Mouse (Mus musculus): ENCODE measurements around the gene Nfib. TPM values are rescaled to one million over a fixed set of nuclear protein-coding genes. Genes with fewer than 3 reads are reported as not detected.

The Nfib gene
- polyA plus RNA-seq, 1 experiment from 2014 or later: 60.1 TPM

DNA sequence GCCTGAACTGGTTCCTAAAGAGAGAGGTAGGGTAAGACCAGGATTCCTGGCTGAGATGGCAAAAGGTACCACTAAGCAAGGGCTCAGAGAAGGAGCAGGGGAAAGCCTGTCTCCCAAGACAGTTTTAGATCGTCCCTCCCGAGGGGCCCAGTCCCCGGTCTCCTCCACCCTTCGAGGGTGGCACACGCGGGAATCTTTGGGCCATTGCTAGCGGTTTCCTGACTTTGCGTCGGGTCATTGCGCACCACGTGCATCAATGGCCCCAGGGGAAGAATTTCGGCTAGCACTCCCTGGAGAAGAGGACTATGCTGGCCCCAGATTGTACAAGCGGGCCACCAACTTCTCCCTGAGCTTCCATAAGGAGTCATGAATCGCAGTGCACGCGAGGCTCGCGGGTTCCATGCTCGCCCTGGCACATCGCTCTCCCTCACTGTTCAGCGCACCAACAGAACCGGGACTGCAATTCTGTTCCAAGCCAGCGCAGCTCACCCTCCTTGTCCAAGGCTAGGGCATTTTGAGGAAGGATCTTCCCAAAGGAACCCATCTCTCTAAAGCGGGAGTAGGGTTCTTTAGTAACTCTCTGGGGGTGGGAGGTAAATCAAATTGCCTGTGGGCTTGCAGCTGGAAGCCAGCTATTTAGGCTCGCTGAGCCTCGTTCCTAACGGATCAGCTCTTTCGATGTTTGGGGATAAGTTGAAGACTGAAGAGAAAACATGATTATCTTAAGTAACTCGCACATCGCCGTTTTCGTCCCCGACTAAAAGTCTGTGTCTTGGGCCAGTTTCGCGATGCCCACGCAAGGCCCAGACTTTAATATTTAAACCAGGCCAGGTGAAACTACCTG lies 168.9 kb downstream of the Nfib start:
- Histone ChIP-seq H3K27me3 (ENCODE audit: control insufficient read depth, insufficient read depth, low read length) (peaks cover 17% of the 10 kb centered on the region), H3K4me2 (ENCODE audit: low read depth, low read length) (peak overlapping the region; percentile 72), H3K9ac (ENCODE audit: low read length) (peak overlapping the region; percentile 61), H3K4me3 (replicated peaks; ENCODE audit: low read length) (peak overlapping the region; percentile 41), H3K27ac (ENCODE audit: low read length) (no peak overlapping the region), H3K4me1 (ENCODE audit: control insufficient read depth, insufficient read depth, low read length) (peaks cover 33% of the 10 kb centered on the region), H3K36me3 (ENCODE audit: control insufficient read depth, insufficient read depth, low read length) (no peaks in the 10 kb centered on the region), H3K9me3 (replicated peaks; ENCODE audit: control insufficient read depth, low read length) (no peaks in the 10 kb centered on the region)
- no peak for ATAC-seq (ENCODE audit: insufficient read depth, low FRiP score)
- WGBS: 32% methylated on average over 36 of the region's 36 CpGs

- Histone ChIP-seq H3K9ac (ENCODE audit: low read length) (no peak overlapping the region), H3K27ac (ENCODE audit: low read length) (no peak overlapping the region), H3K4me1 (ENCODE audit: control insufficient read depth, insufficient read depth, low read length) (peaks cover 34% of the 10 kb centered on the region), H3K9me3 (replicated peaks; ENCODE audit: control insufficient read depth, low read length) (no peaks in the 10 kb centered on the region), H3K36me3 (ENCODE audit: control insufficient read depth, insufficient read depth, low read length) (no peaks in the 10 kb centered on the region), H3K4me2 (ENCODE audit: low read depth, low read length) (no peak overlapping the region), H3K4me3 (replicated peaks; ENCODE audit: low read length) (no peak overlapping the region), H3K27me3 (ENCODE audit: control insufficient read depth, insufficient read depth, low read length) (peaks cover 17% of the 10 kb centered on the region)
- ATAC-seq (ENCODE audit: insufficient read depth, low FRiP score): no peak
- 72% methylated on average over 6 of the region's 6 CpGs for WGBS
Observed at GRCm38 (mm10) chr4:82535606-82536434, 169.7 kb downstream of the Nfib start.

DNA sequence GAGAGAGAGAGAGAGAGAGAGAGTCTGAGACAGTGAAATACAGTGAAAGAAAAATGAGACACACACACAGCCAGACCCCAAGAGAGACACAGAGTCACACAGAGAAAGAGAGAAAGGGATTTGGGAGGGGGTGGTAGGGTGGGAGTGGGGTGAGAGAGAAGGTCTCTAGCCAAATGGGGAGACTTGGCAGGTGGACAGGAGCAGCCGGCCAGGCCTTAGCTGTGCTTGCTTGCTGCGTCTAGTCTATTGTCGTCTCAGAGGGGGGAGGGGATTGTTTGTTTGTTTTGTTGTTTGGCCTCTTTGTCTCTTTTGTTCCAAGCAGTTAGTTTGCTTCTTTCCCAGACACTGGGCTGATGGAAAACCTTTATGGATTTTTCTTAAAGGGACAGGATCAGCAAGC lies 172.3 kb downstream of the Nfib start:
- WGBS: 16% methylated on average over 3 of the region's 3 CpGs
- no peak for ATAC-seq (ENCODE audit: insufficient read depth, low FRiP score)

DNA sequence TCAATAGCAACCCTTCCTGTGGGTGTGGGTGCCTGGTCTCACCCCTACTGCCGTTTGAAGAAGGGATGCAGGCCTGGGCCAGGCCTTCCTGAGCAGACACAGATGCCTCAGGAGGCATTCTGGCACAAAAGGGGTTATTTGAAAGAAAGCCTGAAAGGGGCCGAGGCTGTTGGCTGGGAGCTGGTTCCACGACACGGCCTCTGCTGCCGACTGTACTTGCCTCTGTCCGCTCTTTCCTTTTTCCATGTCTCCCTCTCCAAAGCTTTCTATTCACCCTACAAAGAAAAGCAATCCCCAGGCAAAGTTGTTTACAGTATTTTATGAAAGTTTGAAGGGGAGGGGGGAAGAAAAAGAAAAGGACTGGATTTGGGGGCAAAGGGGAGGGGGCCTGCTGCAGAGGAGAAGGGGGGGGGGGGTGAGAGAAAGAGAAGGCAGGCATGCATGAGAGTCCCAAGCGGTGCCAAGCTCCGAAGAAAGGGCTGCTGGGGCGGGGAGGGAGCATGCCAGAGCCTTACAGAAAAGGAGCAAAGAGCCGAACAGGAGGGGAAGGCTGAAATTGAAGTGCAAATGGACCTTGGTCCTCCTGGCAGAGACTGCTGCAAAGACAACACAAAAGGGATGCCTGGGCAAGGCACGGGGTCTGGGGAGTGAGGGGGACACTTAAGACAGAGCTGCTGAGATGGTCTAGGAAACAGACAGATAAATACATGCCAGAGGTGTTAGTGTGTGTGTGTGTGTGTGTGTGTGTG lies 172.9 kb downstream of the Nfib start:
- peak overlapping the region; percentile 31; the same call in 1 of the 2 replicates for H3K4me2 ChIP-seq (ENCODE audit: low read depth, low read length)
- ATAC-seq (ENCODE audit: insufficient read depth, low FRiP score): no peak; the same call in 1 of the 2 replicates
- peak overlapping the region; percentile 48 for H3K9ac ChIP-seq (ENCODE audit: low read length)

More for the DNA sequence above, 172.3 kb downstream of the Nfib start:
- no peak overlapping the region for H3K9ac ChIP-seq (ENCODE audit: low read length)
- no peaks in the 10 kb centered on the region for H3K9me3 ChIP-seq (replicated peaks; ENCODE audit: control insufficient read depth, low read length)
- H3K27me3 ChIP-seq (ENCODE audit: control insufficient read depth, insufficient read depth, low read length): peaks cover 17% of the 10 kb centered on the region
- H3K27ac ChIP-seq (ENCODE audit: low read length): no peak overlapping the region; the same call in 1 of the 2 replicates
- H3K4me1 ChIP-seq (ENCODE audit: control insufficient read depth, insufficient read depth, low read length): peaks cover 28% of the 10 kb centered on the region
- H3K4me2 ChIP-seq (ENCODE audit: low read depth, low read length): no peak overlapping the region
- no peaks in the 10 kb centered on the region for H3K36me3 ChIP-seq (ENCODE audit: control insufficient read depth, insufficient read depth, low read length)
- H3K4me3 ChIP-seq (replicated peaks; ENCODE audit: low read length): no peak overlapping the region

DNA sequence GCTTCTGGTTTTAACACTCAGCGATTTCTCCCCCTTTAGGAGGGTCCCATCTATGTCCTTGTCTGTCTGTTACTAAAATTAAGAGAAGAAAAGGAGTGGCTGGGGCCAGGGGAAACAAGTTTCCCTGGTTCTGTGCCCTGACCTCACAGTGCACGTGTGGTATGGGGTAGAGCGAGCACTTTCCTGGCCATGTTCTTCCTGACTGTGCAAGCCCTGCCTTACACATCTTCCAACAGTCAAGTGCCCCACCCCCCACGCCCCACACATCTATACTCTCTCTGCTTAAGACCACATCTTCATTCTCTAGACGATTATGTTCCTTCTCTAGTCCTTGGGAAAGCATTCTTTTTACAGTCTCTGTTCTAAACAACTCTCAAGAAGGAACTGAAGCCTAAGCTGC lies 173.6 kb downstream of the Nfib start:
- H3K9me3 ChIP-seq (replicated peaks; ENCODE audit: control insufficient read depth, low read length): no peaks in the 10 kb centered on the region
- H3K4me1 ChIP-seq (ENCODE audit: control insufficient read depth, insufficient read depth, low read length): peaks cover 21% of the 10 kb centered on the region
- H3K27me3 ChIP-seq (ENCODE audit: control insufficient read depth, insufficient read depth, low read length): peaks cover 17% of the 10 kb centered on the region
- peak overlapping the region; percentile 48 for H3K9ac ChIP-seq (ENCODE audit: low read length)
- ATAC-seq (ENCODE audit: insufficient read depth, low FRiP score): peak; percentile 41; the same call in 1 of the 2 replicates
- no peak overlapping the region for H3K4me3 ChIP-seq (replicated peaks; ENCODE audit: low read length)
- H3K27ac ChIP-seq (ENCODE audit: low read length): peak overlapping the region; percentile 75
- H3K36me3 ChIP-seq (ENCODE audit: control insufficient read depth, insufficient read depth, low read length): no peaks in the 10 kb centered on the region
- peak overlapping the region; percentile 31; the same call in 1 of the 2 replicates for H3K4me2 ChIP-seq (ENCODE audit: low read depth, low read length)
- WGBS: 46% methylated on average over 5 of the region's 5 CpGs

More for the DNA sequence above, 172.9 kb downstream of the Nfib start:
- Histone ChIP-seq H3K27ac (ENCODE audit: low read length) (peak overlapping the region; percentile 75), H3K4me1 (ENCODE audit: control insufficient read depth, insufficient read depth, low read length) (peaks cover 27% of the 10 kb centered on the region), H3K4me3 (replicated peaks; ENCODE audit: low read length) (no peak overlapping the region), H3K9me3 (replicated peaks; ENCODE audit: control insufficient read depth, low read length) (no peaks in the 10 kb centered on the region), H3K27me3 (ENCODE audit: control insufficient read depth, insufficient read depth, low read length) (peaks cover 17% of the 10 kb centered on the region), H3K36me3 (ENCODE audit: control insufficient read depth, insufficient read depth, low read length) (no peaks in the 10 kb centered on the region)
- WGBS: 20% methylated on average over 11 of the region's 11 CpGs

DNA sequence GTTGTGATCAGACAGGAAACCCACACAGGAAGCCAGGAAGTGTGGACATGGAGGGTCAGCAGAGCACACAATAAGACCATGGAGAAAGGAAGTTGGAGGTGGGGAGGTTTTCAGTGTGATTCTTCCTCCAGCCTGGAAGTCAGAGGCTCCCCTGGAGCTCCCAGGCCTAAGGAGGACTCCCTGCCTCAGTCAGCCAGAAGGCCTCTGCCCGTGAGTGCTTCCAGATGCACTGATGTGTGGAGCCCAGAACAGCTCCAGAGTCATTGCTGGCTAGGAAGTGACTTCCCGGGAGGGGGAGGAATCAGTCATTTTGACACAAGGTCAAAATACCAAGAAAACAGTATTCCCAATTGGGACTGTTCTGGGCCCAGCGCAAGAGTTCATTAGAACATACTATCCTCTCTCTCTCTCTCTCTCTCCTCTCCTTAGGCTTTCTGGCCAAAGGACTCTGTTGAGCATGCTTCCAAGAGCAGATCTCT lies 174.6 kb downstream of the Nfib start:
- Histone ChIP-seq H3K4me3 (replicated peaks; ENCODE audit: low read length) (no peak overlapping the region), H3K36me3 (ENCODE audit: control insufficient read depth, insufficient read depth, low read length) (no peaks in the 10 kb centered on the region), H3K4me1 (ENCODE audit: control insufficient read depth, insufficient read depth, low read length) (peaks cover 15% of the 10 kb centered on the region), H3K27me3 (ENCODE audit: control insufficient read depth, insufficient read depth, low read length) (peaks cover 8% of the 10 kb centered on the region), H3K27ac (ENCODE audit: low read length) (peak overlapping the region; percentile 78), H3K4me2 (ENCODE audit: low read depth, low read length) (no peak overlapping the region), H3K9ac (ENCODE audit: low read length) (no peak overlapping the region), H3K9me3 (replicated peaks; ENCODE audit: control insufficient read depth, low read length) (no peaks in the 10 kb centered on the region)
- ATAC-seq (ENCODE audit: insufficient read depth, low FRiP score): peak; percentile 75; the same call in 1 of the 2 replicates
- WGBS: 40% methylated on average over 3 of the region's 3 CpGs

DNA sequence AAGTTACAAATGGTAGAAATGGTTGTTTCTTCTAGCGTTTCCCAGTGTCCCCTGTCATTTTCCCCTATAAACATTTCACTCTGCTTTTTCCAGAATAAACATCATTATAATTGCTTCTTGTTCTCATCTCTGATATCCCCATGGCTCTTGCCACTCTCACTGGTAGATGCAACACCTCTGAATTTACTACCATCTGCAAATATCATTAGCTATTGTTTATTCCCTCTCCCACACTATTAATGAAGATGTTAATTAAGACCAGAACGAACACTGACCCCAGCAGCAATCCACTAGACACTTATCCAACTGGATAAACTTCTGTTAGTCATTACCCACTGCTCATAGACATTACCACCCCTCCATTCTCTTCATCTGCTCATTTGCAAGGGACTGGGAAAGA lies 176.6 kb downstream of the Nfib start:
- H3K36me3 ChIP-seq (ENCODE audit: control insufficient read depth, insufficient read depth, low read length): no peaks in the 10 kb centered on the region
- no peak overlapping the region for H3K4me2 ChIP-seq (ENCODE audit: low read depth, low read length)
- no peaks in the 10 kb centered on the region; the same call in 1 of the 2 replicates for H3K27me3 ChIP-seq (ENCODE audit: control insufficient read depth, insufficient read depth, low read length)
- no peak overlapping the region for H3K27ac ChIP-seq (ENCODE audit: low read length)
- H3K4me3 ChIP-seq (replicated peaks; ENCODE audit: low read length): no peak overlapping the region
- WGBS: 68% methylated on average over 2 of the region's 2 CpGs
- peaks cover 15% of the 10 kb centered on the region for H3K4me1 ChIP-seq (ENCODE audit: control insufficient read depth, insufficient read depth, low read length)
- no peak for ATAC-seq (ENCODE audit: insufficient read depth, low FRiP score)
- no peaks in the 10 kb centered on the region for H3K9me3 ChIP-seq (replicated peaks; ENCODE audit: control insufficient read depth, low read length)
- H3K9ac ChIP-seq (ENCODE audit: low read length): no peak overlapping the region

DNA sequence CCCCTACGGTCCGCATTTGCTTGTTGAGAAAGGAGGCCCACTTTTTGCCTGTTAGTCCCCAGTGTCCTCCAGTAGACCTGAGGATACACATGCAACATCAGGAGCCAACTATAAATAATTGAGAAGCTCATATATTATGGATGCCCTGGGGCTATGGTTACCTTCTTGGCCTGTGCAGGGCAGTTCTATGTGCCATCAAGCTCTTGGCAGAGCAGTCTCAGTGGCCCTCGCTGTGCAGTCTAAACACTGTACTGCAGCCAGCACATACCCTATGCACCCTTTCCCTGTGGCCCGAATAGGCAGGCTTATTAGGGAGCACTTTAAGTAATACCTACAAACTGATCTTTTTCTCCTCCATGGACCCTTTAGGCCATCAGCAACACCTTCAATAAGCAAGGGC lies 185.6 kb downstream of the Nfib start:
- Histone ChIP-seq H3K27me3 (ENCODE audit: control insufficient read depth, insufficient read depth, low read length) (no peaks in the 10 kb centered on the region), H3K4me3 (replicated peaks; ENCODE audit: low read length) (no peak overlapping the region), H3K36me3 (ENCODE audit: control insufficient read depth, insufficient read depth, low read length) (no peaks in the 10 kb centered on the region), H3K27ac (ENCODE audit: low read length) (no peak overlapping the region), H3K4me1 (ENCODE audit: control insufficient read depth, insufficient read depth, low read length) (no peaks in the 10 kb centered on the region), H3K9ac (ENCODE audit: low read length) (no peak overlapping the region), H3K4me2 (ENCODE audit: low read depth, low read length) (no peak overlapping the region), H3K9me3 (replicated peaks; ENCODE audit: control insufficient read depth, low read length) (no peaks in the 10 kb centered on the region)
- ATAC-seq (ENCODE audit: insufficient read depth, low FRiP score): no peak
- WGBS: 88% methylated on average over 4 of the region's 4 CpGs
